10 mouse cellular contexts compared by ENCODE assay signal in the genomic region with DNA sequence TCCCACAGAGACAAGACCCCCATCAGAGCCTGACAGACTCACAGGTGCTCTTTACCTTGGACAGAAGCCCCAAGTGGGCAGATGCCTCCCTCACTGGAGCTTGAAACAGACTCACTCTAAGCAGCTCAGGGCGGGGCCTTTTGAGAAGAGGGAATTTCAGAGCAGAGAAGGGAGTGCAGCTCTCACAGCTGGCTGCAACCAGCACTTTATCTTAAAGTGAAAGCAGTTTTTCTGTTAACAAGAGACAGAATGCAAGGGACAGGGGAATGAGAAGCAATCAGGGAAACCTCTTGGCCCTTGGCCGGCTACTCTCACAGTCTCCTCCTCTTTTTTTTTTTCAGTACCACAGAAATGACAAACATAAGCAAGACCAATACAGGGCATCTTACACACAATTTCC. TPM values are rescaled to one million over a fixed set of nuclear protein-coding genes. Genes with fewer than 3 reads are reported as not detected.
DNase-seq lines count a peak whose midpoint lies in the region; ATAC-seq and TF ChIP-seq lines count a peak whose summit lies in the region.
"Had no signal": no experiment of that assay in that cellular context is flagged by ENCODE, and none has a peak within 500 bp of the region (broad histone marks: within the 10 kb centered on the region; RNA-seq: fewer than 3 reads in every experiment).

No protein-coding gene starts in this region.

- no peaks in the 10 kb centered on the region for H3K79me2 ChIP-seq in heart, adult 2 months (replicated peaks; ENCODE audit: control insufficient read depth, insufficient read depth, low read length)

- TF ChIP-seq EP300 in heart, adult 2 months (IDR thresholded peaks at IDR 0.05; ENCODE audit: insufficient read depth, low read depth, low read length) = no peak

- H3K9ac ChIP-seq in heart, adult 2 months (ENCODE audit: low read depth, low read length) = no peak overlapping the region
- H3K9ac ChIP-seq in liver, embryonic 11.5 days (ENCODE audit: low read depth, low read length) = no peak overlapping the region
- H3K9ac ChIP-seq in forebrain, embryonic 11.5 days (ENCODE audit: low read length) = no peak overlapping the region
- H3K9ac ChIP-seq: neural tube, embryonic 12.5 days had no signal

- H3K4me2 ChIP-seq in liver, embryonic 11.5 days = no peak overlapping the region; the same call in 1 of the 2 replicates
- no peak overlapping the region for H3K4me2 ChIP-seq in forebrain, embryonic 11.5 days (ENCODE audit: low read depth, low read length, severe bottlenecking)
- H3K4me2 ChIP-seq: neural tube, embryonic 12.5 days had no signal

- TF ChIP-seq POLR2A in heart, adult 2 months (IDR thresholded peaks at IDR 0.05; ENCODE audit: insufficient read depth, low read depth, low read length) = no peak

- no peaks in the 10 kb centered on the region for H3K36me3 ChIP-seq in heart, adult 2 months (ENCODE audit: control insufficient read depth, insufficient read depth, low read length)
- no peaks in the 10 kb centered on the region for H3K36me3 ChIP-seq in liver, embryonic 11.5 days (ENCODE audit: control insufficient read depth, insufficient read depth, low read length)
- H3K36me3 ChIP-seq in forebrain, embryonic 11.5 days (ENCODE audit: control insufficient read depth, insufficient read depth, low read length) = no peaks in the 10 kb centered on the region
- H3K36me3 ChIP-seq: G1E; neural tube, embryonic 12.5 days had no signal

- no peaks in the 10 kb centered on the region for H3K4me1 ChIP-seq in heart, adult 2 months (ENCODE audit: control insufficient read depth, insufficient read depth, low read length)
- no peaks in the 10 kb centered on the region for H3K4me1 ChIP-seq in liver, embryonic 11.5 days (replicated peaks; ENCODE audit: control insufficient read depth, insufficient read depth, low read length)
- H3K4me1 ChIP-seq in forebrain, embryonic 11.5 days (replicated peaks; ENCODE audit: control insufficient read depth, insufficient read depth, low read length) = no peaks in the 10 kb centered on the region
- H3K4me1 ChIP-seq: neural tube, embryonic 12.5 days had no signal

- no peak for TF ChIP-seq CTCF in heart, adult 2 months (IDR thresholded peaks at IDR 0.05)

- H3K27ac ChIP-seq in heart, adult 2 months = peak overlapping the region; percentile 18; the same call in 1 of the 2 replicates
- no peak overlapping the region for H3K27ac ChIP-seq in liver, embryonic 11.5 days (ENCODE audit: low read depth, low read length)
- no peak overlapping the region for H3K27ac ChIP-seq in forebrain, embryonic 11.5 days (ENCODE audit: low read depth, low read length)
- H3K27ac ChIP-seq: neural tube, embryonic 12.5 days had no signal

- WGBS in heart, adult 2 months = 17% methylated on average over 2 of the region's 2 CpGs
- 20% methylated on average over 2 of the region's 2 CpGs for WGBS in liver, embryonic 11.5 days
- WGBS in forebrain, embryonic 11.5 days = 23% methylated on average over 2 of the region's 2 CpGs

- no peaks in the 10 kb centered on the region for H3K9me3 ChIP-seq in liver, embryonic 11.5 days (ENCODE audit: control insufficient read depth, low read length)
- H3K9me3 ChIP-seq in forebrain, embryonic 11.5 days (ENCODE audit: control insufficient read depth, low read length) = no peaks in the 10 kb centered on the region
- H3K9me3 ChIP-seq: G1E; neural tube, embryonic 12.5 days had no signal

- no peak for ATAC-seq in liver, embryonic 11.5 days (replicated peaks; ENCODE audit: low FRiP score)
- ATAC-seq in forebrain, embryonic 11.5 days (replicated peaks; ENCODE audit: low FRiP score) = no peak

- no peaks in the 10 kb centered on the region for H3K27me3 ChIP-seq in heart, adult 2 months (ENCODE audit: control insufficient read depth, insufficient read depth, low read length)
- H3K27me3 ChIP-seq in liver, embryonic 11.5 days (replicated peaks; ENCODE audit: control insufficient read depth, insufficient read depth, low read length) = no peaks in the 10 kb centered on the region
- H3K27me3 ChIP-seq in forebrain, embryonic 11.5 days (ENCODE audit: control insufficient read depth, insufficient read depth, low read length) = no peaks in the 10 kb centered on the region
- H3K27me3 ChIP-seq: neural tube, embryonic 12.5 days had no signal

- intact Hi-C loops in heart, adult 2 months (cut with DNase I) = no loop called here

- H3K4me3 ChIP-seq in heart, adult 2 months = no peak overlapping the region
- no peak overlapping the region for H3K4me3 ChIP-seq in liver, embryonic 11.5 days (ENCODE audit: low read depth, low read length)
- H3K4me3 ChIP-seq in forebrain, embryonic 11.5 days (ENCODE audit: low read depth, low read length) = no peak overlapping the region
- H3K4me3 ChIP-seq: neural tube, embryonic 12.5 days had no signal

- DNase-seq in kidney, adult 11 months = peak; percentile 8
- no peak for DNase-seq in kidney, adult 18-20 months
- DNase-seq in heart, adult 2 months = peak; percentile 43 to 56
- DNase-seq in liver, embryonic 11.5 days (ENCODE audit: low spot score) = peak; percentile 30
- DNase-seq in thymus, postnatal 10 days (ENCODE audit: low spot score in 2 of 2) = peak; percentile 5 to 21
- DNase-seq in right cerebral cortex, postnatal 36 days (ENCODE audit: low spot score in 2 of 2) = no peak
- no peak for DNase-seq in forebrain, embryonic 11.5 days (ENCODE audit: low spot score)
- no peak for DNase-seq in cerebellum, postnatal 10 days

RNA-seq across cellular contexts. Expression of a gene that starts 56.2 kb away (rescaled TPM):
- total RNA-seq in heart, adult 2 months (2021) = 1 to 10 TPM; 1.6 to 2.0 TPM
- 2.3 and 2.4 TPM in 2 replicates for polyA plus RNA-seq in heart, adult 2 months (2012; rRNA removed)
- polyA plus RNA-seq in liver, embryonic 11.5 days (2014; fragmentation: Nextera tagmentation; extraction: Ambion mirVana) = 10.0 and 11.3 TPM in 2 replicates
- 33.4 and 36.8 TPM in 2 replicates for polyA plus RNA-seq in forebrain, embryonic 11.5 days (2014; fragmentation: Nextera tagmentation; extraction: Ambion mirVana)
- total RNA-seq: G1E had no signal
- polyA plus RNA-seq: G1E had no signal

Comparison
In these comparisons a context has a peak if more than half of its experiments do, and no peak if none do; other contexts are left out.
1. DNase-seq: peak in kidney, adult 11 months (single experiment), heart, adult 2 months (2 of 2), liver, embryonic 11.5 days (single experiment) and thymus, postnatal 10 days (2 of 2); none in kidney, adult 18-20 months (single experiment), right cerebral cortex, postnatal 36 days (0 of 2), forebrain, embryonic 11.5 days (single experiment) and cerebellum, postnatal 10 days (0 of 2).